In the genomic region with DNA sequence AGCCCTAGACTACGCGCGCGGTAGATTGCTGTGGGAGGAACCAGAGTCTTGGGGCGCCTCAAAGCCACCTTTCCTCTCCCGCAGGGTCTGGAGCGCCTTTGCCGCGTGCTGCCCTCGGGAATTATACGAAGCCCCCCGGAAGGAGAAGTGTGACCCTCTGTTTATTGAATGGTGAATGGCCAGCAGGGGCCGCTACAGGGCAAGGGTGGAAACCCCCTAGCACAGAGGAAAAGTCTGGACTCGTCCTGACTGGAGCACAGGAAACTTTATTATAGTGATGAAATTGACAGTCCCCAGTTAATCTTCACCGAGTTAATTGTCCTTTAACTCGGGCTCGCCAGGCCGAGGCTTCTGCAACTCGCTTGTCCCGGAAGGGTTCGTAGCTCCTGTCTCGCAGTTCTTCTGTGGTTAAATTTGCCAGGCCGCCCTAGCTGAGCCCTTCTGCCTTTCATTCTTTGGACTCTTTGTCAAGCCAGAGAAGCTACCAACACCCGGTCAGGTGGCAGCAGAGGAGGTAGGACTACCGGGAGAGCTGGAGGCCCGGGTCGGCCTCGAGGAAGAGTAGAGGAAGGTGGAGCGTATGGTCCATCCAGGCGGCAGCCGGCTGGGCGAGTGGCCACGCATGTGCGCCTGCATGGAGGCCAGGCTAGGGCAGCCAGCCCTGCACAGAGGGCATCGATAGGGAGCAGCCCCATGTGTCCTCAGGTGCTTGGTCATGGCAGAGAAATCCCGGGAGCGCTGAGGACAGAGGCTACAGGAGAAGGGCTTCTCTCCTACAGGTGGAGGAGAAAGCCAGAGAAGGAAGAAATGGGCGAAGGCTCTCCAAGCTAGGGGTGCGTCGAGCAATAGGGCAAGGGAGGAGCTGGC, we compare ENCODE assay signal across 8 mouse cellular contexts. TPM values are rescaled to one million over a fixed set of nuclear protein-coding genes. Genes with fewer than 3 reads are reported as not detected.
DNase-seq lines count a peak whose midpoint lies in the region; ATAC-seq lines count a peak whose summit lies in the region.

No protein-coding gene starts in this region.

- peak overlapping the region; percentile 95 for H3K4me2 ChIP-seq in heart, embryonic 11.5 days
- peak overlapping the region; percentile 90 for H3K4me2 ChIP-seq in kidney, embryonic 15.5 days
- H3K4me2 ChIP-seq in liver, embryonic 11.5 days, result peak overlapping the region; percentile 63
- H3K4me2 ChIP-seq in stomach, embryonic 14.5 days (replicated peaks; ENCODE audit: low read depth, low read length), result peak overlapping the region; percentile 54

- no peaks in the 10 kb centered on the region for H3K9me3 ChIP-seq in heart, embryonic 11.5 days (replicated peaks; ENCODE audit: control insufficient read depth, low read length)
- no peaks in the 10 kb centered on the region for H3K9me3 ChIP-seq in kidney, embryonic 15.5 days (replicated peaks)
- no peaks in the 10 kb centered on the region for H3K9me3 ChIP-seq in liver, embryonic 11.5 days (ENCODE audit: control insufficient read depth, low read length)
- no peaks in the 10 kb centered on the region for H3K9me3 ChIP-seq in stomach, embryonic 14.5 days (ENCODE audit: control insufficient read depth, low read depth, low read length)

- 26% methylated on average over 39 of the region's 40 CpGs for WGBS in heart, embryonic 11.5 days (ENCODE audit: insufficient replicate concordance)
- 25% methylated on average over 40 of the region's 40 CpGs for WGBS in kidney, embryonic 15.5 days
- WGBS in liver, embryonic 11.5 days, result 32% methylated on average over 39 of the region's 40 CpGs
- 24% methylated on average over 40 of the region's 40 CpGs for WGBS in stomach, embryonic 14.5 days

- peak; percentile 56 for ATAC-seq in erythroid progenitor cell, adult 5-6 weeks (replicated peaks; ENCODE audit: low FRiP score, poor library complexity, severe bottlenecking)
- ATAC-seq in heart, embryonic 11.5 days (replicated peaks; ENCODE audit: insufficient number of reproducible peaks, low FRiP score, low TSS enrichment), result peak; percentile 52
- ATAC-seq in kidney, embryonic 15.5 days (replicated peaks; ENCODE audit: low FRiP score), result peak; percentile 72
- ATAC-seq in liver, embryonic 11.5 days (replicated peaks; ENCODE audit: low FRiP score), result peak; percentile 54
- peak; percentile 60 for ATAC-seq in stomach, embryonic 14.5 days (ENCODE audit: insufficient number of reproducible peaks, insufficient read depth, low FRiP score, low read depth)

- peaks cover 15% of the 10 kb centered on the region for H3K36me3 ChIP-seq in heart, embryonic 11.5 days (ENCODE audit: control insufficient read depth, insufficient read depth, low read length)
- peaks cover 20% of the 10 kb centered on the region for H3K36me3 ChIP-seq in kidney, embryonic 15.5 days
- peaks cover 16% of the 10 kb centered on the region; the same call in 1 of the 2 replicates for H3K36me3 ChIP-seq in liver, embryonic 11.5 days (ENCODE audit: control insufficient read depth, insufficient read depth, low read length)
- H3K36me3 ChIP-seq in stomach, embryonic 14.5 days (ENCODE audit: control insufficient read depth, insufficient read depth, low read length), result peaks cover 20% of the 10 kb centered on the region

- 0 out of 2 replicates have a peak, but pooled peaks cover 4% of the 10 kb centered on the region for H3K27me3 ChIP-seq in heart, embryonic 11.5 days (ENCODE audit: control insufficient read depth, insufficient read depth, low read length)
- 0 out of 2 replicates have a peak, but pooled peaks cover 3% of the 10 kb centered on the region for H3K27me3 ChIP-seq in kidney, embryonic 15.5 days
- no peaks in the 10 kb centered on the region for H3K27me3 ChIP-seq in liver, embryonic 11.5 days (replicated peaks; ENCODE audit: control insufficient read depth, insufficient read depth, low read length)
- H3K27me3 ChIP-seq in stomach, embryonic 14.5 days (ENCODE audit: control insufficient read depth, insufficient read depth, low read length), result no peaks in the 10 kb centered on the region

- DNase-seq in CD4-positive, CD25-positive, alpha-beta regulatory T cell, adult 2 months (ENCODE audit: low read depth, low spot score), result peak; percentile 80
- DNase-seq in liver, embryonic 11.5 days (ENCODE audit: low spot score), result peak; percentile 84
- DNase-seq in naive thymus-derived CD4-positive, alpha-beta T cell, adult 2 months (ENCODE audit: low read depth), result peak; percentile 78

- H3K9ac ChIP-seq in heart, embryonic 11.5 days (ENCODE audit: low read depth, low read length), result peak overlapping the region; percentile 90
- H3K9ac ChIP-seq in kidney, embryonic 15.5 days, result peak overlapping the region; percentile 97
- peak overlapping the region; percentile 99 for H3K9ac ChIP-seq in liver, embryonic 11.5 days (ENCODE audit: low read depth, low read length)
- H3K9ac ChIP-seq in stomach, embryonic 14.5 days (replicated peaks; ENCODE audit: low read depth, low read length), result no peak overlapping the region

- peak overlapping the region; percentile 73 for H3K4me3 ChIP-seq in brown adipose tissue, adult 24 weeks (ENCODE audit: insufficient read depth, low read depth, low read length)
- peak overlapping the region; percentile 80 for H3K4me3 ChIP-seq in heart, embryonic 11.5 days (ENCODE audit: low read depth, low read length)
- peak overlapping the region; percentile 72 for H3K4me3 ChIP-seq in kidney, embryonic 15.5 days (replicated peaks)
- H3K4me3 ChIP-seq in liver, embryonic 11.5 days (ENCODE audit: low read depth, low read length), result peak overlapping the region; percentile 96
- H3K4me3 ChIP-seq in stomach, embryonic 14.5 days (ENCODE audit: low read depth, low read length), result peak overlapping the region; percentile 91

- H3K4me1 ChIP-seq in brown adipose tissue, adult 24 weeks (ENCODE audit: control insufficient read depth, insufficient read depth, insufficient read length, low read length), result peaks cover 2% of the 10 kb centered on the region
- peaks cover 10% of the 10 kb centered on the region for H3K4me1 ChIP-seq in heart, embryonic 11.5 days (ENCODE audit: control insufficient read depth, insufficient read depth, low read length)
- peaks cover 26% of the 10 kb centered on the region for H3K4me1 ChIP-seq in kidney, embryonic 15.5 days
- H3K4me1 ChIP-seq in liver, embryonic 11.5 days (replicated peaks; ENCODE audit: control insufficient read depth, insufficient read depth, low read length), result peaks cover 11% of the 10 kb centered on the region
- H3K4me1 ChIP-seq in stomach, embryonic 14.5 days (ENCODE audit: control insufficient read depth, insufficient read depth, low read length), result peaks cover 17% of the 10 kb centered on the region; the same call in 1 of the 2 replicates

- H3K27ac ChIP-seq in brown adipose tissue, adult 24 weeks (replicated peaks; ENCODE audit: low read depth, low read length), result peak overlapping the region; percentile 69
- peak overlapping the region; percentile 94 for H3K27ac ChIP-seq in heart, embryonic 11.5 days (ENCODE audit: low read depth, low read length)
- H3K27ac ChIP-seq in kidney, embryonic 15.5 days, result peak overlapping the region; percentile 94
- H3K27ac ChIP-seq in liver, embryonic 11.5 days (ENCODE audit: low read depth, low read length), result peak overlapping the region; percentile 91
- H3K27ac ChIP-seq in stomach, embryonic 14.5 days (ENCODE audit: low read length), result peak overlapping the region; percentile 64; the same call in 1 of the 2 replicates

RNA-seq across cellular contexts. Expression of gene Kmt2b, which starts 1.1 kb away (rescaled TPM):
- polyA plus RNA-seq in brown adipose tissue, adult 24 weeks (2012; ENCODE audit: insufficient read depth, insufficient read length, missing spikeins), result 7.1 and 16.1 TPM in 2 replicates
- 155 and 163 TPM in 2 replicates for total RNA-seq in erythroid progenitor cell, adult 5-6 weeks (2015; ENCODE audit: low replicate concordance)
- total RNA-seq in erythroid progenitor cell, adult 5-6 weeks (2017; ENCODE audit: low replicate concordance), result 47.9 and 48.0 TPM in 2 replicates
- polyA plus RNA-seq in heart, embryonic 11.5 days (2014; fragmentation: Nextera tagmentation; extraction: Ambion mirVana), result 7.1 and 8.1 TPM in 2 replicates
- polyA plus RNA-seq in kidney, embryonic 15.5 days (2015; fragmentation: Nextera tagmentation; extraction: Ambion mirVana), result 6.7 and 10.9 TPM in 2 replicates
- 7.4 and 11.4 TPM in 2 replicates for polyA plus RNA-seq in liver, embryonic 11.5 days (2014; fragmentation: Nextera tagmentation; extraction: Ambion mirVana)
- polyA plus RNA-seq in stomach, embryonic 14.5 days (2014; fragmentation: Nextera tagmentation; extraction: Ambion mirVana), result 13.2 and 14.2 TPM in 2 replicates

RNA-seq across cellular contexts. Expression of gene Zbtb32, which starts 9.0 kb away (rescaled TPM):
- not detected in 2 replicates for polyA plus RNA-seq in brown adipose tissue, adult 24 weeks (2012; ENCODE audit: insufficient read depth, insufficient read length, missing spikeins)
- not detected in 2 replicates for total RNA-seq in erythroid progenitor cell, adult 5-6 weeks (2015; ENCODE audit: low replicate concordance)
- total RNA-seq in erythroid progenitor cell, adult 5-6 weeks (2017; ENCODE audit: low replicate concordance), result 0.39 TPM in 1 of 2 replicates, not detected in the other
- polyA plus RNA-seq in heart, embryonic 11.5 days (2014; fragmentation: Nextera tagmentation; extraction: Ambion mirVana), result 0.14 TPM in 1 of 2 replicates, not detected in the other
- polyA plus RNA-seq in kidney, embryonic 15.5 days (2015; fragmentation: Nextera tagmentation; extraction: Ambion mirVana), result 0.36 and 0.63 TPM in 2 replicates
- 0.25 and 0.62 TPM in 2 replicates for polyA plus RNA-seq in liver, embryonic 11.5 days (2014; fragmentation: Nextera tagmentation; extraction: Ambion mirVana)
- 0.27 and 0.43 TPM in 2 replicates for polyA plus RNA-seq in stomach, embryonic 14.5 days (2014; fragmentation: Nextera tagmentation; extraction: Ambion mirVana)

RNA-seq across cellular contexts. Expression of gene Upk1a, which starts 23.0 kb away (rescaled TPM):
- not detected in 2 replicates for polyA plus RNA-seq in brown adipose tissue, adult 24 weeks (2012; ENCODE audit: insufficient read depth, insufficient read length, missing spikeins)
- not detected in 2 replicates for total RNA-seq in erythroid progenitor cell, adult 5-6 weeks (2015; ENCODE audit: low replicate concordance)
- total RNA-seq in erythroid progenitor cell, adult 5-6 weeks (2017; ENCODE audit: low replicate concordance), result 2.7 TPM in 1 of 2 replicates, not detected in the other
- 0.31 and 0.47 TPM in 2 replicates for polyA plus RNA-seq in heart, embryonic 11.5 days (2014; fragmentation: Nextera tagmentation; extraction: Ambion mirVana)
- polyA plus RNA-seq in kidney, embryonic 15.5 days (2015; fragmentation: Nextera tagmentation; extraction: Ambion mirVana), result 3.6 and 5.3 TPM in 2 replicates
- 0.66 and 1.5 TPM in 2 replicates for polyA plus RNA-seq in liver, embryonic 11.5 days (2014; fragmentation: Nextera tagmentation; extraction: Ambion mirVana)
- 6.6 and 7.7 TPM in 2 replicates for polyA plus RNA-seq in stomach, embryonic 14.5 days (2014; fragmentation: Nextera tagmentation; extraction: Ambion mirVana)

RNA-seq across cellular contexts. Expression of gene Igflr1, which starts 24.4 kb away (rescaled TPM):
- polyA plus RNA-seq in brown adipose tissue, adult 24 weeks (2012; ENCODE audit: insufficient read depth, insufficient read length, missing spikeins), result not detected in 2 replicates
- total RNA-seq in erythroid progenitor cell, adult 5-6 weeks (2015; ENCODE audit: low replicate concordance), result 5.4 and 24.7 TPM in 2 replicates
- 3.3 TPM in 1 of 2 replicates, not detected in the other for total RNA-seq in erythroid progenitor cell, adult 5-6 weeks (2017; ENCODE audit: low replicate concordance)
- 2.3 and 3.2 TPM in 2 replicates for polyA plus RNA-seq in heart, embryonic 11.5 days (2014; fragmentation: Nextera tagmentation; extraction: Ambion mirVana)
- polyA plus RNA-seq in kidney, embryonic 15.5 days (2015; fragmentation: Nextera tagmentation; extraction: Ambion mirVana), result 3.8 and 6.0 TPM in 2 replicates
- 3.1 and 3.7 TPM in 2 replicates for polyA plus RNA-seq in liver, embryonic 11.5 days (2014; fragmentation: Nextera tagmentation; extraction: Ambion mirVana)
- polyA plus RNA-seq in stomach, embryonic 14.5 days (2014; fragmentation: Nextera tagmentation; extraction: Ambion mirVana), result 1.3 and 2.6 TPM in 2 replicates

RNA-seq across cellular contexts. Expression of gene Psenen, which starts 26.2 kb away (rescaled TPM):
- 177 and 187 TPM in 2 replicates for polyA plus RNA-seq in brown adipose tissue, adult 24 weeks (2012; ENCODE audit: insufficient read depth, insufficient read length, missing spikeins)
- total RNA-seq in erythroid progenitor cell, adult 5-6 weeks (2015; ENCODE audit: low replicate concordance), result 67.4 and 73.8 TPM in 2 replicates
- total RNA-seq in erythroid progenitor cell, adult 5-6 weeks (2017; ENCODE audit: low replicate concordance), result 32.9 and 98.7 TPM in 2 replicates
- polyA plus RNA-seq in heart, embryonic 11.5 days (2014; fragmentation: Nextera tagmentation; extraction: Ambion mirVana), result 102 and 107 TPM in 2 replicates
- 152 TPM in 2 replicates for polyA plus RNA-seq in kidney, embryonic 15.5 days (2015; fragmentation: Nextera tagmentation; extraction: Ambion mirVana)
- polyA plus RNA-seq in liver, embryonic 11.5 days (2014; fragmentation: Nextera tagmentation; extraction: Ambion mirVana), result 85.2 and 102 TPM in 2 replicates
- 113 and 117 TPM in 2 replicates for polyA plus RNA-seq in stomach, embryonic 14.5 days (2014; fragmentation: Nextera tagmentation; extraction: Ambion mirVana)

Comparison
In these comparisons a context has a peak if more than half of its experiments do, and no peak if none do; other contexts are left out.
1. Peak in every context shown above with its lines: DNase-seq, ATAC-seq, H3K4me3 ChIP-seq and H3K27ac ChIP-seq.